Mouse (Mus musculus) limb, embryonic 14.5 days (tissue): ENCODE results near the gene Ap1g1. TPM values are rescaled to one million over a fixed set of nuclear protein-coding genes. Genes with fewer than 3 reads are reported as not detected.

Source experiments
- ATAC-seq: fragments of 200-750 bp; cut with Nextera tagmentation; 2 replicates; pipeline ENCODE4 v1.8.0; 2017; ENCODE audit warnings: low read depth, moderate number of reproducible peaks, moderate TSS enrichment; ENCODE audit not compliant: low FRiP score
- DNase-seq: peaks from one replicate; pipeline ENCODE4 v3.0.0-alpha.2; 2015; ENCODE audit warnings: low spot score
- H3K27ac ChIP-seq: fragments of 300-500 bp; sonication (generic); replicated peaks from 2 replicates; pipeline ENCODE4 v1.5.1; 2014; ENCODE audit warnings: low read depth, mild to moderate bottlenecking, low read length, moderate library complexity, mixed read lengths
- H3K27me3 ChIP-seq: fragments of 300-500 bp; sonication (generic); 2 replicates; pipeline ENCODE4 v1.6.1; 2014; ENCODE audit warnings: low read length, mixed read lengths; ENCODE audit not compliant: control insufficient read depth, insufficient read depth
- H3K36me3 ChIP-seq: fragments of 300-500 bp; sonication (generic); 2 replicates; pipeline ENCODE4 v1.6.1; 2014; ENCODE audit warnings: mild to moderate bottlenecking, low read length, moderate library complexity, mixed read lengths; ENCODE audit not compliant: control insufficient read depth, insufficient read depth
- H3K4me1 ChIP-seq: fragments of 300-500 bp; sonication (generic); 2 replicates; pipeline ENCODE4 v1.6.1; 2014; ENCODE audit warnings: antibody characterized with exemption, low read length, mixed read lengths; ENCODE audit not compliant: control insufficient read depth, insufficient read depth
- H3K4me2 ChIP-seq: fragments of 300-500 bp; sonication (generic); replicated peaks from 2 replicates; pipeline ENCODE4 v1.6.1; 2014; ENCODE audit warnings: low read depth, mild to moderate bottlenecking, low read length, moderate library complexity; ENCODE audit not compliant: severe bottlenecking
- H3K4me3 ChIP-seq: fragments of 300-500 bp; sonication (generic); replicated peaks from 2 replicates; pipeline ENCODE4 v1.5.1; 2014; ENCODE audit warnings: low read length
- H3K9ac ChIP-seq: fragments of 300-500 bp; sonication (generic); 2 replicates; pipeline ENCODE4 v1.6.1; 2014; ENCODE audit warnings: mild to moderate bottlenecking, low read depth, low read length, moderate library complexity; ENCODE audit not compliant: severe bottlenecking
- H3K9me3 ChIP-seq: fragments of 300-500 bp; sonication (generic); 2 replicates; pipeline ENCODE4 v1.6.1; 2016; ENCODE audit warnings: low read length; ENCODE audit not compliant: control insufficient read depth
- POLR2A ChIP-seq: fragments of 200-500 bp; IDR thresholded peaks from 2 replicates; pipeline ENCODE4 v1.8.0; 2012; ENCODE audit warnings: inconsistent platforms, mild to moderate bottlenecking, moderate library complexity, borderline replicate concordance; ENCODE audit not compliant: insufficient read depth, insufficient read length; ENCODE audit errors: extremely low read depth
- WGBS: fragments of 180-500 bp; shearing (Covaris S2); extraction: QIAGEN DNeasy Blood & Tissue Kit; methylation state at CpG from one replicate; pipeline ENCODE4 v1.1.7; 2014; 5-methylcytosine and 5-hydroxymethylcytosine counted together
- polyA plus RNA-seq, 2 experiments: library from polyadenylated mRNA; depleted of rRNA in 1 of 2; stranded (reverse) in 1 of 2; unstranded in 1 of 2; fragments of >200 nt; fragmentation: Nextera tagmentation in 1 of 2; extraction: Ambion mirVana in 1 of 2; gene quantifications; 2 replicates each; pipeline versions ENCODE4 v1.2.1 to v1.2.3; 2012 to 2014

Gene Ap1g1
- polyA plus RNA-seq, 2 experiments: 32.0 to 63.1 TPM

DNA sequence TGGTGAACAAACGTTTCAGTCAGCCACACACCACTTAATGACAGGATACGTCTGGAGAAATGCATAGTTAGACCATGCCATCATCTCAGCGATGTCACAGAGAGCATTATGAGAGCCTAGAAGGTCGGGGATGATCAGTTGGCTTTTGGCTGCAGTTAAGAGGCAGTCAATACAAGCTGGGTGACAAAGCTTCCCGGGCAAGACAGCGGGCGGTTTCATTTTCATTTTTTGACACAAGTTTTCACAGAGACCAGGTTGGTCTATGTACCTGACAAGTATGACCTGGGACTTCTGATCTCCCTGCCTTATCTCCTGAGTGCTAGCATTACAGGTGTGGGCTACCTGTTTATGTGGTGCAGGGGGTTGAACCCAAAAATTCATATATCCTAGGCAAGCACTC lies 12.3 kb upstream of the Ap1g1 start:
- Histone ChIP-seq H3K4me2 (no peak overlapping the region), H3K9me3 (no peaks in the 10 kb centered on the region), H3K27ac (no peak overlapping the region), H3K27me3 (no peaks in the 10 kb centered on the region), H3K4me1 (no peaks in the 10 kb centered on the region), H3K4me3 (no peak overlapping the region), H3K9ac (no peak overlapping the region), H3K36me3 (no peaks in the 10 kb centered on the region)
- DNase-seq: no peak
- no peak for ATAC-seq
- 68% methylated on average over 7 of the region's 7 CpGs for WGBS
- TF ChIP-seq POLR2A: no peak

DNA sequence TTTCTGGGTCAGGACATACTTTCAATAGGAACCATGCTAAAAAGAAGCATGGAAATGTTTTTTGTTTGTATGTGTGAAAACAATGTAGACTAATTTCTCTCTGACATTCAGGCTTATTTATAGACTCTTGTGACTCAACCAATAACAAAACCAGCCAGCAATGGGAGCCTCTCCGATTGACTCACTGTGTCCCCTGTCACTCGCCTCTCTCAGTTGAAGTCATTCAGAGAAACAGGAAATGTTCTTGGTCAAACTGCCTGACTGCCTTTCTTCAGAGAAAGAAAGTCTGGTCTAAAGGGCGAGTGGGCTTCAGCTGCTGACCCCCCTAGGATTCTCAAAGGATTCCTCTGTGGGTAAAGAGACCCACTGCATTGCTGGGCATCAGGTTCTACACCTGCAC lies 5.2 kb upstream of the Ap1g1 start:
- Histone ChIP-seq H3K36me3 (no peaks in the 10 kb centered on the region), H3K4me2 (no peak overlapping the region), H3K27ac (no peak overlapping the region), H3K4me3 (no peak overlapping the region), H3K4me1 (no peaks in the 10 kb centered on the region), H3K27me3 (no peaks in the 10 kb centered on the region), H3K9me3 (no peaks in the 10 kb centered on the region), H3K9ac (no peak overlapping the region)
- no peak for ATAC-seq
- no peak for DNase-seq
- WGBS: 62% methylated on average over 3 of the region's 3 CpGs
- TF ChIP-seq POLR2A: no peak

- H3K27ac ChIP-seq: no peak overlapping the region
- 24% methylated on average over 5 of the region's 5 CpGs for WGBS
- no peak for TF ChIP-seq POLR2A
- H3K9ac ChIP-seq: peak overlapping the region; percentile 91; the same call in 1 of the 2 replicates
- no peaks in the 10 kb centered on the region for H3K36me3 ChIP-seq
- H3K4me2 ChIP-seq: peak overlapping the region; percentile 59
- no peaks in the 10 kb centered on the region for H3K9me3 ChIP-seq
- DNase-seq (no peak), ATAC-seq (no peak)
- peaks cover 10% of the 10 kb centered on the region for H3K4me1 ChIP-seq
- H3K27me3 ChIP-seq: no peaks in the 10 kb centered on the region
- H3K4me3 ChIP-seq: peak overlapping the region; percentile 92
Observed at GRCm38 (mm10) chr8:109777851-109778250, 503 bp upstream of the Ap1g1 start.

DNA sequence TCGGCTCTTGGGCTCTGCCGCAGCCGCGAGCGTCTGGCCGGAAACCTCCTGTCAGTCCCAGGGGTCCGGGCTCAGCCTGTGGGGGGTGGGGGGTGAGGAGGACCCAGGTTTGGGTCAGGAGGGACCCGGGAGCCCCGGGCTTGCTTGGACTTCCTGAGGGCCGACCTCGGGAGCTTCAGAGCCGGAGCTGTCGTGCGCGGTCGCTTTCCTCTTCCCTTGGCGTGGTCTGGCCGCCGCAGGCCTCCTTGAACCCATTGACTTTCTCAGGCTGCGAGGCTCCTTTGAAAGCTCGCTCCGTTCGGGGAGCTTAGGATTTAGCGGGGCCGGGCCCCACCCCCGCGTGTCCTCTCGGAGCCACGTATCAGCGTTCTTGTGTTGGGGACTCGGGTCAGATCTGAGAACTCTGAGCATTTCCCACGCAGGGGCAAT lies 653 bp downstream of the Ap1g1 start:
- 2% methylated on average over 29 of the region's 32 CpGs for WGBS
- Histone ChIP-seq H3K4me2 (peak overlapping the region; percentile 59), H3K27ac (peak overlapping the region; percentile 97), H3K4me3 (peak overlapping the region; percentile 92), H3K36me3 (no peaks in the 10 kb centered on the region), H3K9me3 (no peaks in the 10 kb centered on the region), H3K27me3 (no peaks in the 10 kb centered on the region), H3K9ac (peak overlapping the region; percentile 91), H3K4me1 (peaks cover 10% of the 10 kb centered on the region)
- DNase-seq: peak; percentile 32
- TF ChIP-seq POLR2A: no peak
- ATAC-seq: peak; percentile 1; the same call in 1 of the 2 replicates

- Histone ChIP-seq H3K36me3 (no peaks in the 10 kb centered on the region), H3K4me2 (peak overlapping the region; percentile 59), H3K9ac (peak overlapping the region; percentile 91), H3K4me3 (peak overlapping the region; percentile 92), H3K27ac (peak overlapping the region; percentile 97), H3K4me1 (peaks cover 10% of the 10 kb centered on the region), H3K9me3 (no peaks in the 10 kb centered on the region), H3K27me3 (no peaks in the 10 kb centered on the region)
- 18% methylated on average over 23 of the region's 24 CpGs for WGBS
- no peak for DNase-seq
- no peak for TF ChIP-seq POLR2A
- ATAC-seq: no peak
Observed at GRCm38 (mm10) chr8:109779431-109780228, 1.3 kb downstream of the Ap1g1 start.
